Mouse (Mus musculus) adrenal gland, postnatal 36 days (tissue): ENCODE results near the gene Colgalt1. TPM values are rescaled to one million over a fixed set of nuclear protein-coding genes. Genes with fewer than 3 reads are reported as not detected.

Source experiments
- DNase-seq, 2 experiments: peaks; one replicate each; pipeline ENCODE4 v3.0.0; 2021; ENCODE audit warnings: mixed read lengths in 1 of 2
- total RNA-seq, 2 experiments: library from RNA; stranded (reverse); gene quantifications; 2 replicates each; pipeline ENCODE4 v1.2.3; 2021

Colgalt1 gene
- total RNA-seq, 2 experiments from 2014 or later: 57.4 to 61.8 TPM

GRCm38 (mm10) chr8:71628396-71629095, 17.7 kb downstream of the Colgalt1 start:
- no peak for DNase-seq

- peak; percentile 98 for DNase-seq
These were observed 18.4 kb downstream of the Colgalt1 start for GRCm38 (mm10) chr8:71629096-71629697.

- peak; percentile 73 to 80 for DNase-seq
These were observed 19.0 kb downstream of the Colgalt1 start for GRCm38 (mm10) chr8:71629781-71630212.

GRCm38 (mm10) chr8:71630761-71631160, 20.0 kb downstream of the Colgalt1 start:
- DNase-seq: no peak

GRCm38 (mm10) chr8:71631897-71632296, 21.1 kb downstream of the Colgalt1 start:
- no peak for DNase-seq

GRCm38 (mm10) chr8:71633164-71633563, 22.4 kb downstream of the Colgalt1 start:
- DNase-seq: peak; percentile 83 to 87

GRCm38 (mm10) chr8:71633981-71634667, 23.3 kb downstream of the Colgalt1 start:
- peak; percentile 82 to 86 for DNase-seq

GRCm38 (mm10) chr8:71637149-71638095, 26.6 kb downstream of the Colgalt1 start:
- DNase-seq: no peak

- no peak for DNase-seq
These were observed 27.5 kb downstream of the Colgalt1 start for GRCm38 (mm10) chr8:71638321-71638720.

GRCm38 (mm10) chr8:71639318-71639717, 28.5 kb downstream of the Colgalt1 start:
- no peak for DNase-seq

GRCm38 (mm10) chr8:71645510-71645909, 34.7 kb downstream of the Colgalt1 start:
- DNase-seq: no peak

GRCm38 (mm10) chr8:71654600-71654999, 43.8 kb downstream of the Colgalt1 start:
- DNase-seq: peak in 1 of 2 experiments; percentile 55

GRCm38 (mm10) chr8:71657816-71658215, 47.0 kb downstream of the Colgalt1 start:
- DNase-seq: no peak

- peak in 1 of 2 experiments; percentile 37 for DNase-seq
These were observed 47.8 kb downstream of the Colgalt1 start for GRCm38 (mm10) chr8:71658515-71659049.

GRCm38 (mm10) chr8:71659751-71660150, 49.0 kb downstream of the Colgalt1 start:
- no peak for DNase-seq

GRCm38 (mm10) chr8:71660325-71661120, 49.7 kb downstream of the Colgalt1 start:
- peak; percentile 90 to 91 for DNase-seq

GRCm38 (mm10) chr8:71665331-71666130, 54.7 kb downstream of the Colgalt1 start:
- DNase-seq: peak in 1 of 2 experiments; percentile 71

GRCm38 (mm10) chr8:71666855-71667254, 56.1 kb downstream of the Colgalt1 start:
- DNase-seq: no peak

GRCm38 (mm10) chr8:71667256-71667655, 56.5 kb downstream of the Colgalt1 start:
- no peak for DNase-seq
